Mouse (Mus musculus) liver, embryonic 15.5 days (tissue): ENCODE measurements around the gene Atp6v1g2. TPM values are rescaled to one million over a fixed set of nuclear protein-coding genes. Genes with fewer than 3 reads are reported as not detected.

ENCODE experiments used
- ATAC-seq: fragments of 200-750 bp; cut with Nextera tagmentation; 2 replicates; pipeline ENCODE4 v1.8.0; 2017; ENCODE audit warnings: moderate number of reproducible peaks, mild to moderate bottlenecking, moderate library complexity; ENCODE audit not compliant: insufficient read depth
- H3K27ac ChIP-seq: fragments of 300-500 bp; sonication (generic); replicated peaks from 2 replicates; pipeline ENCODE4 v1.5.1; 2015; ENCODE audit warnings: mild to moderate bottlenecking, inconsistent platforms
- H3K27me3 ChIP-seq: fragments of 300-500 bp; sonication (generic); 2 replicates; pipeline ENCODE4 v1.6.1; 2015; ENCODE audit warnings: mild to moderate bottlenecking, inconsistent platforms
- H3K36me3 ChIP-seq: fragments of 300-500 bp; sonication (generic); replicated peaks from 2 replicates; pipeline ENCODE4 v1.6.1; 2015; ENCODE audit warnings: moderate library complexity, mild to moderate bottlenecking, inconsistent platforms
- H3K4me1 ChIP-seq: fragments of 300-500 bp; sonication (generic); replicated peaks from 2 replicates; pipeline ENCODE4 v1.6.1; 2015; ENCODE audit warnings: inconsistent platforms
- H3K4me2 ChIP-seq: fragments of 300-500 bp; sonication (generic); 2 replicates; pipeline ENCODE4 v1.6.1; 2015; ENCODE audit warnings: moderate library complexity, mild to moderate bottlenecking, inconsistent platforms
- H3K4me3 ChIP-seq: fragments of 300-500 bp; sonication (generic); replicated peaks from 2 replicates; pipeline ENCODE4 v1.5.1; 2015; ENCODE audit warnings: mild to moderate bottlenecking, inconsistent platforms
- H3K9ac ChIP-seq: fragments of 300-500 bp; sonication (generic); 2 replicates; pipeline ENCODE4 v1.6.1; 2015; ENCODE audit warnings: moderate library complexity, mild to moderate bottlenecking, inconsistent platforms
- H3K9me3 ChIP-seq: fragments of 300-500 bp; sonication (generic); replicated peaks from 2 replicates; pipeline ENCODE4 v1.6.1; 2016; ENCODE audit warnings: inconsistent platforms
- WGBS: fragments of 180-500 bp; shearing (Covaris S2); methylation state at CpG from one replicate; pipeline ENCODE4 v1.1.7; 2015; ENCODE audit warnings: mixed read lengths; ENCODE audit not compliant: insufficient replicate concordance; 5-methylcytosine and 5-hydroxymethylcytosine counted together
- polyA plus RNA-seq: library from polyadenylated mRNA; unstranded; fragments of >200 nt; fragmentation: Nextera tagmentation; extraction: Ambion mirVana; gene quantifications from 2 replicates; pipeline ENCODE4 v1.2.1, GENCODE M21; 2015

Atp6v1g2 gene
- polyA plus RNA-seq, 1 experiment from 2014 or later, result 0.58 TPM

GRCm38 (mm10) chr17:35257824-35258491 is 24.5 kb downstream of the Atp6v1g2 start:
- Histone ChIP-seq H3K4me2 (peak overlapping the region; percentile 84), H3K9ac (peak overlapping the region; percentile 62), H3K27ac (peak overlapping the region; percentile 83), H3K4me1 (peaks cover 38% of the 10 kb centered on the region), H3K9me3 (no peaks in the 10 kb centered on the region), H3K4me3 (peak overlapping the region; percentile 62), H3K36me3 (peaks cover 14% of the 10 kb centered on the region), H3K27me3 (0 out of 2 replicates have a peak, but pooled peaks cover 14% of the 10 kb centered on the region)
- peak; percentile 24; the same call in 1 of the 2 replicates for ATAC-seq
- 7% methylated on average over 17 of the region's 17 CpGs for WGBS

- H3K9me3 ChIP-seq, result no peaks in the 10 kb centered on the region
- peaks cover 5% of the 10 kb centered on the region for H3K36me3 ChIP-seq
- peaks cover 21% of the 10 kb centered on the region for H3K27me3 ChIP-seq
- 0 out of 2 replicates have a peak overlapping the region, but pooled peaks have one; percentile 62 for H3K4me3 ChIP-seq
- H3K27ac ChIP-seq, result peak overlapping the region; percentile 42
- peaks cover 41% of the 10 kb centered on the region for H3K4me1 ChIP-seq
- WGBS, result 23% methylated on average over 14 of the region's 14 CpGs
- H3K9ac ChIP-seq, result no peak overlapping the region
- no peak for ATAC-seq
- peak overlapping the region; percentile 84 for H3K4me2 ChIP-seq
Measured at GRCm38 (mm10) chr17:35258492-35259478, 25.3 kb downstream of the Atp6v1g2 start.

- ATAC-seq, result no peak
- WGBS, result 79% methylated on average over 4 of the region's 4 CpGs
- peaks cover 44% of the 10 kb centered on the region for H3K4me1 ChIP-seq
- H3K9ac ChIP-seq, result no peak overlapping the region
- H3K4me2 ChIP-seq, result no peak overlapping the region
- H3K27me3 ChIP-seq, result peaks cover 23% of the 10 kb centered on the region
- H3K9me3 ChIP-seq, result no peaks in the 10 kb centered on the region
- no peaks in the 10 kb centered on the region for H3K36me3 ChIP-seq
- 0 out of 2 replicates have a peak overlapping the region, but pooled peaks have one; percentile 42 for H3K27ac ChIP-seq
- H3K4me3 ChIP-seq, result no peak overlapping the region
Measured at GRCm38 (mm10) chr17:35259621-35260020, 26.2 kb downstream of the Atp6v1g2 start.

GRCm38 (mm10) chr17:35261651-35262050 is 28.2 kb downstream of the Atp6v1g2 start:
- H3K36me3 ChIP-seq, result no peaks in the 10 kb centered on the region
- ATAC-seq, result no peak
- H3K27ac ChIP-seq, result no peak overlapping the region
- H3K9me3 ChIP-seq, result no peaks in the 10 kb centered on the region
- peaks cover 23% of the 10 kb centered on the region for H3K27me3 ChIP-seq
- H3K9ac ChIP-seq, result no peak overlapping the region
- 73% methylated on average over 13 of the region's 13 CpGs for WGBS
- no peak overlapping the region for H3K4me2 ChIP-seq
- peaks cover 44% of the 10 kb centered on the region for H3K4me1 ChIP-seq
- H3K4me3 ChIP-seq, result no peak overlapping the region

GRCm38 (mm10) chr17:35262664-35263522 is 29.4 kb downstream of the Atp6v1g2 start, which contains the start of gene H2-D1:
TSS of gene H2-D1 (plus strand) at chr17:35262730.
- peak within 1 kb of the TSS; percentile 100 for H3K4me2 ChIP-seq
- H3K9me3 ChIP-seq, result no peaks in the 10 kb centered on the region
- peaks cover 33% of the 10 kb centered on the region for H3K4me1 ChIP-seq
- peak within 1 kb of the TSS; percentile 78 for H3K9ac ChIP-seq
- H3K27ac ChIP-seq, result peak within 1 kb of the TSS; percentile 62
- peaks cover 23% of the 10 kb centered on the region for H3K27me3 ChIP-seq
- ATAC-seq, result peak; percentile 86
- H3K4me3 ChIP-seq, result peak within 1 kb of the TSS; percentile 83
- WGBS, result under 1% methylated on average over 73 of the region's 73 CpGs
- H3K36me3 ChIP-seq, result no peaks in the 10 kb centered on the region

GRCm38 (mm10) chr17:35263523-35263883 is 30.0 kb downstream of the Atp6v1g2 start:
- Histone ChIP-seq H3K27ac (peak overlapping the region; percentile 62; the same call in 1 of the 2 replicates), H3K4me1 (peaks cover 28% of the 10 kb centered on the region), H3K36me3 (no peaks in the 10 kb centered on the region), H3K4me2 (peak overlapping the region; percentile 100), H3K9ac (peak overlapping the region; percentile 78), H3K4me3 (peak overlapping the region; percentile 83), H3K9me3 (no peaks in the 10 kb centered on the region), H3K27me3 (peaks cover 23% of the 10 kb centered on the region)
- peak; percentile 17 for ATAC-seq
- WGBS, result under 1% methylated on average over 31 of the region's 31 CpGs

- Histone ChIP-seq H3K27me3 (peaks cover 10% of the 10 kb centered on the region), H3K36me3 (no peaks in the 10 kb centered on the region), H3K4me1 (peaks cover 8% of the 10 kb centered on the region), H3K9me3 (no peaks in the 10 kb centered on the region), H3K4me3 (no peak overlapping the region), H3K27ac (no peak overlapping the region), H3K9ac (no peak overlapping the region), H3K4me2 (no peak overlapping the region)
- 36% methylated on average over 1 of the region's 1 CpGs for WGBS
- ATAC-seq, result no peak
Measured at GRCm38 (mm10) chr17:35267399-35268086, 34.1 kb downstream of the Atp6v1g2 start.

- Histone ChIP-seq H3K27me3 (peaks cover 1% of the 10 kb centered on the region; the same call in 1 of the 2 replicates), H3K27ac (no peak overlapping the region), H3K9me3 (no peaks in the 10 kb centered on the region), H3K4me2 (no peak overlapping the region), H3K9ac (no peak overlapping the region), H3K36me3 (no peaks in the 10 kb centered on the region), H3K4me3 (no peak overlapping the region), H3K4me1 (no peaks in the 10 kb centered on the region; the same call in 1 of the 2 replicates)
- 23% methylated on average over 3 of the region's 3 CpGs for WGBS
- ATAC-seq, result no peak
Measured at GRCm38 (mm10) chr17:35269653-35270347, 36.3 kb downstream of the Atp6v1g2 start.

- H3K4me1 ChIP-seq, result no peaks in the 10 kb centered on the region; the same call in 1 of the 2 replicates
- no peaks in the 10 kb centered on the region for H3K9me3 ChIP-seq
- H3K4me2 ChIP-seq, result no peak overlapping the region
- peaks cover 26% of the 10 kb centered on the region for H3K27me3 ChIP-seq
- WGBS, result 54% methylated on average over 3 of the region's 3 CpGs
- H3K4me3 ChIP-seq, result no peak overlapping the region
- H3K9ac ChIP-seq, result no peak overlapping the region
- no peak overlapping the region for H3K27ac ChIP-seq
- no peak for ATAC-seq
- no peaks in the 10 kb centered on the region for H3K36me3 ChIP-seq
Measured at GRCm38 (mm10) chr17:35272249-35272648, 38.8 kb downstream of the Atp6v1g2 start.
